Mouse (Mus musculus) myocyte (in vitro differentiated cells): ENCODE data around the gene Adcy6.

ENCODE experiments used
- CEBPB ChIP-seq: IDR thresholded peaks from 2 replicates; pipeline ENCODE4 v1.6.1; 2011; ENCODE audit warnings: mild to moderate bottlenecking, moderate library complexity; ENCODE audit not compliant: poor library complexity, insufficient read depth, severe bottlenecking
- E2F4 ChIP-seq: IDR thresholded peaks from one replicate; pipeline ENCODE4 v1.6.1; 2011; ENCODE audit warnings: mild to moderate bottlenecking, control low read depth, moderate library complexity; ENCODE audit not compliant: insufficient read depth
- MAX ChIP-seq: IDR thresholded peaks from one replicate; pipeline ENCODE4 v1.6.1; 2011; ENCODE audit warnings: low read depth, mild to moderate bottlenecking, control low read depth
- MYOD1 ChIP-seq, 3 experiments: IDR thresholded peaks; one replicate each; pipeline ENCODE4 v1.6.1; 2011; ENCODE audit warnings: control low read depth in 2 of 3, low read depth in 2 of 3, mild to moderate bottlenecking in 2 of 3, moderate library complexity in 1 of 3; ENCODE audit not compliant: insufficient read length in 2 of 3, control insufficient read depth in 1 of 3
- MYOG ChIP-seq, 3 experiments: IDR thresholded peaks; one replicate each; pipeline ENCODE4 v1.6.1; 2011; ENCODE audit warnings: control low read depth in 2 of 3, low read depth in 2 of 3, mild to moderate bottlenecking in 2 of 3; ENCODE audit not compliant: insufficient read length in 2 of 3, control insufficient read depth in 1 of 3, insufficient read depth in 1 of 3
- POLR2A ChIP-seq: IDR thresholded peaks from one replicate; pipeline ENCODE4 v1.6.1; 2011; ENCODE audit warnings: low read depth, mild to moderate bottlenecking, control low read depth, moderate library complexity; ENCODE audit not compliant: insufficient read length
- POLR2AphosphoS2 ChIP-seq: IDR thresholded peaks from one replicate; pipeline ENCODE4 v1.6.1; 2011; ENCODE audit warnings: low read depth, control low read depth; ENCODE audit not compliant: insufficient read length
- REST ChIP-seq: IDR thresholded peaks from one replicate; pipeline ENCODE4 v1.6.1; 2011; ENCODE audit warnings: mild to moderate bottlenecking, control low read depth, moderate library complexity; ENCODE audit not compliant: insufficient read depth, insufficient read length
- SRF ChIP-seq: IDR thresholded peaks from one replicate; pipeline ENCODE4 v1.6.1; 2011; ENCODE audit warnings: low read depth; ENCODE audit not compliant: control insufficient read depth, insufficient read length
- TCF12 ChIP-seq: IDR thresholded peaks from one replicate; pipeline ENCODE4 v1.6.1; 2011; ENCODE audit warnings: mild to moderate bottlenecking, control low read depth; ENCODE audit not compliant: poor library complexity, insufficient read depth, severe bottlenecking
- TCF3 ChIP-seq: IDR thresholded peaks from one replicate; pipeline ENCODE4 v1.6.1; 2011; ENCODE audit warnings: low read depth, control low read depth; ENCODE audit not compliant: insufficient read length
- USF1 ChIP-seq: IDR thresholded peaks from one replicate; pipeline ENCODE4 v1.6.1; 2011; ENCODE audit warnings: low read depth, mild to moderate bottlenecking, control low read depth, moderate library complexity

DNA sequence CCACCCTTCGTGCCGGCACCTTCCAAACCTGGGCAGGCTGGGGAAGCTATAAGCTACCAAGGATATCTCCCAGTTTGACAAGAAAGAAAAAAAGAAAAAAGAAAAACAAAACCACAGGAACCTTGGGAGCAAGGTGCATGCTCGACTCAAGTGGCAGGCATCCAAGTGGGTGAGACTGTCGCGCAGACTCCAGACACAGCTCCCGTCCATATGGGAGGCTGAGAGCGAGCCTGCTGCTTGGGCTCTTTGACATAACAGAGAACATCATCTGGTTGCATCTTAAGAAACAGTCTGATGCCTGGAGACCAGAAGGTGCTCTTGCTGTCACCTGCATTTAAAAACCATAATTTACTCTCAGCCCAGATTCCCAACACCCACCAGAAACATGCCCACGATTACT is 27.5 kb downstream of the Adcy6 start:
- no peak for TF ChIP-seq USF1
- TF ChIP-seq POLR2A: no peak
- TF ChIP-seq CEBPB: no peak
- TF ChIP-seq TCF12: no peak
- no peak for TF ChIP-seq TCF3
- no peak for TF ChIP-seq MAX
- TF ChIP-seq SRF: no peak
- no peak for TF ChIP-seq MYOG (IDR thresholded peaks at IDR 0.05; ENCODE audit: control insufficient read depth in 1 of 3, insufficient read depth in 1 of 3, insufficient read length in 2 of 3, low read depth in 2 of 3)
- no peak for TF ChIP-seq POLR2AphosphoS2
- TF ChIP-seq E2F4: no peak
- no peak for TF ChIP-seq MYOD1 (IDR thresholded peaks at IDR 0.05; ENCODE audit: control insufficient read depth in 1 of 3, insufficient read length in 2 of 3, low read depth in 2 of 3)
- no peak for TF ChIP-seq REST
